Mouse (Mus musculus) midbrain, embryonic 13.5 days (tissue): ENCODE measurements at regions not wholly inside any gene's neighbourhood (a gene's known extent, or its start where the extent isn't known, plus 50 kb on each side); places are given as distances from the start of the nearest gene placed in this dataset.
A peak's percentile ranks its signal among the peaks of the same experiment; 100 is the strongest.

Source experiments
- ATAC-seq: fragments of 200-750 bp; cut with Nextera tagmentation; 2 replicates; pipeline ENCODE4 v1.8.0; 2017; ENCODE audit warnings: mild to moderate bottlenecking, moderate TSS enrichment, moderate library complexity
- H3K27ac ChIP-seq: fragments of 300-500 bp; sonication (generic); 2 replicates; pipeline ENCODE4 v1.5.1; 2015; ENCODE audit warnings: inconsistent platforms, mild to moderate bottlenecking, moderate library complexity
- H3K27me3 ChIP-seq: fragments of 300-500 bp; sonication (generic); 2 replicates; pipeline ENCODE4 v1.6.1; 2015; ENCODE audit warnings: mild to moderate bottlenecking, inconsistent platforms
- H3K36me3 ChIP-seq: fragments of 300-500 bp; sonication (generic); 2 replicates; pipeline ENCODE4 v1.6.1; 2015; ENCODE audit warnings: mild to moderate bottlenecking, inconsistent platforms
- H3K4me1 ChIP-seq: fragments of 300-500 bp; sonication (generic); replicated peaks from 2 replicates; pipeline ENCODE4 v1.6.1; 2015; ENCODE audit warnings: inconsistent platforms
- H3K4me2 ChIP-seq: fragments of 300-500 bp; sonication (generic); replicated peaks from 2 replicates; pipeline ENCODE4 v1.6.1; 2015; ENCODE audit warnings: moderate library complexity, mild to moderate bottlenecking, inconsistent platforms
- H3K4me3 ChIP-seq: fragments of 300-500 bp; sonication (generic); replicated peaks from 2 replicates; pipeline ENCODE4 v1.5.1; 2015; ENCODE audit warnings: mild to moderate bottlenecking, inconsistent platforms
- H3K9ac ChIP-seq: fragments of 300-500 bp; sonication (generic); replicated peaks from 2 replicates; pipeline ENCODE4 v1.6.1; 2015; ENCODE audit warnings: mild to moderate bottlenecking, inconsistent platforms
- H3K9me3 ChIP-seq: fragments of 300-500 bp; sonication (generic); 2 replicates; pipeline ENCODE4 v1.6.1; 2016; ENCODE audit warnings: mild to moderate bottlenecking, inconsistent platforms
- WGBS: fragments of 180-500 bp; shearing (Covaris S2); methylation state at CpG from one replicate; pipeline ENCODE4 v1.1.7; 2015; 5-methylcytosine and 5-hydroxymethylcytosine counted together

GRCm38 (mm10) chr1:17838408-17839022 lies 307.2 kb downstream of the Crisp4 start:
- Histone ChIP-seq H3K4me1 (peaks cover 4% of the 10 kb centered on the region), H3K27ac (0 out of 2 replicates have a peak overlapping the region, but pooled peaks have one; percentile 19), H3K36me3 (no peaks in the 10 kb centered on the region), H3K9me3 (no peaks in the 10 kb centered on the region), H3K4me3 (no peak overlapping the region), H3K27me3 (no peaks in the 10 kb centered on the region), H3K4me2 (peak overlapping the region; percentile 27), H3K9ac (no peak overlapping the region)
- peak; percentile 99 for ATAC-seq
- 22% methylated on average over 6 of the region's 6 CpGs for WGBS

DNA sequence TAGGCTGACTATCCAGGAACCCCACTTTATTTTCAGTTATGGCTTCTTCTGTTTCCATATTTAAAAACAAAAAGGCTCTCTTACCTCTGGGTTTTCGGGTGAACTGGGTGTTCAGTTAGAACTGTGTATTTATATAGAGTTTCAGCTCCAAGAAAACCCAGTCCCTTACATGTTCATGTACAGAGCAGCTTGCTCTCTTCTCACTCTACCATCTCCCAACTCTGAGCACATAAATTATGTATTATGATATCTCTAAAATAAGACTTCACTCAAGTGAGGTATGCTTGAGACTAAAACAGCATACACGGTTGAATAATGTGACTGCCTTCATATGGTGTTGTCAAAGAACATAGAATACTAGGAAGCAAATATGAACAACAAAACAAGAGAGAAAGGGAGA lies 319.8 kb downstream of the Crisp4 start:
- no peaks in the 10 kb centered on the region for H3K27me3 ChIP-seq
- no peaks in the 10 kb centered on the region for H3K4me1 ChIP-seq
- no peak for ATAC-seq
- WGBS, result 90% methylated on average over 2 of the region's 2 CpGs
- H3K9ac ChIP-seq, result no peak overlapping the region
- no peaks in the 10 kb centered on the region for H3K9me3 ChIP-seq
- no peak overlapping the region for H3K27ac ChIP-seq
- H3K36me3 ChIP-seq, result no peaks in the 10 kb centered on the region
- no peak overlapping the region for H3K4me2 ChIP-seq
- H3K4me3 ChIP-seq, result no peak overlapping the region
